Mouse (Mus musculus): Measurements from ENCODE around the gene Creb1.
"Not testable (repeated sequence)": the region's sequence is repeated elsewhere in the genome, so short reads cannot be mapped to it uniquely, and the experiment has no call there.

Creb1 gene

GRCm38 (mm10) chr1:64616881-64617714, 84.7 kb downstream of the Creb1 start, which contains the start of gene Mettl21a:
Gene Mettl21a, minus strand, starts transcription at chr1:64617242.
- DNase-seq (ENCODE audit: low read depth, low spot score) = peak; percentile 95

GRCm38 (mm10) chr1:64617715-64617984, 85.2 kb downstream of the Creb1 start:
- peak; percentile 75 for DNase-seq (ENCODE audit: low read depth, low spot score)

- DNase-seq (ENCODE audit: low read depth, low spot score) = no peak
These were observed 85.8 kb downstream of the Creb1 start for GRCm38 (mm10) chr1:64618226-64618625.

GRCm38 (mm10) chr1:64621116-64621515, 88.7 kb downstream of the Creb1 start:
- no peak for DNase-seq (ENCODE audit: low read depth, low spot score)

- DNase-seq (ENCODE audit: low read depth, low spot score) = no peak
These were observed 91.4 kb downstream of the Creb1 start for GRCm38 (mm10) chr1:64623558-64624435.

- no peak for DNase-seq (ENCODE audit: low read depth, low spot score)
These were observed 92.8 kb downstream of the Creb1 start for GRCm38 (mm10) chr1:64625214-64625613.

GRCm38 (mm10) chr1:64631526-64631925, 99.1 kb downstream of the Creb1 start:
- DNase-seq (ENCODE audit: low read depth, low spot score) = no peak

- DNase-seq (ENCODE audit: low read depth, low spot score) = no peak
These were observed 100.8 kb downstream of the Creb1 start for GRCm38 (mm10) chr1:64633237-64633636.

- no peak for DNase-seq (ENCODE audit: low read depth, low spot score)
These were observed 103.2 kb downstream of the Creb1 start for GRCm38 (mm10) chr1:64635624-64636023.

- no peak for DNase-seq (ENCODE audit: low read depth, low spot score)
These were observed 106.8 kb downstream of the Creb1 start for GRCm38 (mm10) chr1:64639279-64639678.

- DNase-seq (ENCODE audit: low read depth, low spot score) = no peak
These were observed 108.6 kb downstream of the Creb1 start for GRCm38 (mm10) chr1:64641069-64641468.

GRCm38 (mm10) chr1:64642541-64642940, 110.1 kb downstream of the Creb1 start:
- not testable (repeated sequence) for DNase-seq (ENCODE audit: low read depth, low spot score)

GRCm38 (mm10) chr1:64644513-64644912, 112.1 kb downstream of the Creb1 start:
- DNase-seq (ENCODE audit: low read depth, low spot score) = no peak

- DNase-seq (ENCODE audit: low read depth, low spot score) = peak; percentile 30
These were observed 117.1 kb downstream of the Creb1 start for GRCm38 (mm10) chr1:64649362-64650124.

GRCm38 (mm10) chr1:64653701-64654100, 121.3 kb downstream of the Creb1 start:
- DNase-seq (ENCODE audit: low read depth, low spot score) = no peak
